Mouse (Mus musculus) lung, adult 2 months (tissue): ENCODE measurements around the gene Ablim2.

Experiments used
- CTCF ChIP-seq: fragments of 200-500 bp; IDR thresholded peaks from 2 replicates; pipeline ENCODE4 v1.5.1; 2011; ENCODE audit warnings: mild to moderate bottlenecking, low read length, control low read depth; ENCODE audit not compliant: insufficient read depth
- POLR2A ChIP-seq: fragments of 200-500 bp; IDR thresholded peaks from 2 replicates; pipeline ENCODE4 v1.6.1; 2011; ENCODE audit warnings: low read depth, mild to moderate bottlenecking, control low read depth, low read length, borderline replicate concordance; ENCODE audit errors: extremely low read depth

DNA sequence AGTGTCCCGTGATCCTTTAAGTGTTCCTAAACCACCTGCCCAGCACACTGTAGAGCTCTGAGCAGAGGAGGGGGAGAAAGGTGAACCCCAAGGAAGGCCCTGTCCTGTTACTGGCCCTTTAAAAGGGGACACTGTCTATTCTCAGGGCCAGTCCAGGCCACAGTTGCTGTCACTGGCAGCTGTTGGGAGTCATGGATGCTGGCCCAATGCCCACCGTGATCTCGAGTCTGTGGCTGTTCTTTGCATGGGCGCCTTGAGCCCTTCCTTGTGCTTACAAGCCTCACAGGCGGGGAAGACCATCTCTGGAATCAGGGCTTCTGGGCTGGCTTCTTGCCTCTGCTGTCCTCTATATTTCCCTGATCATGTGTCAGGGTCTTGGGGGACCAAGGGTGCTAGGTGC is 4.7 kb downstream of the Ablim2 start:
- TF ChIP-seq POLR2A = no peak
- TF ChIP-seq CTCF = no peak
